Mouse (Mus musculus) brain, embryonic 14.5 days (tissue): ENCODE results near the gene Pafah1b3.

Experiments used
- CTCF ChIP-seq: fragments of 200-500 bp; IDR thresholded peaks from 2 replicates; pipeline ENCODE4 v1.5.1; 2012; ENCODE audit warnings: inconsistent platforms, mild to moderate bottlenecking, moderate library complexity, borderline replicate concordance; ENCODE audit not compliant: insufficient read depth, insufficient read length; ENCODE audit errors: extremely low read depth
- POLR2A ChIP-seq: fragments of 200-500 bp; IDR thresholded peaks from 2 replicates; pipeline ENCODE4 v1.6.1; 2012; ENCODE audit warnings: mild to moderate bottlenecking, inconsistent platforms, borderline replicate concordance; ENCODE audit not compliant: poor library complexity, insufficient read depth, insufficient read length, severe bottlenecking; ENCODE audit errors: extremely low read depth

GRCm38 (mm10) chr7:25268588-25268987, 29.2 kb downstream of the Pafah1b3 start:
- TF ChIP-seq CTCF (no peak), POLR2A (no peak)
